Mouse (Mus musculus) urinary bladder, postnatal 25 days (tissue): ENCODE data around the gene Sctr.

ENCODE experiments used
- DNase-seq: peaks from one replicate; pipeline ENCODE4 v3.0.0; 2022; ENCODE audit warnings: low spot score

The Sctr gene

DNA sequence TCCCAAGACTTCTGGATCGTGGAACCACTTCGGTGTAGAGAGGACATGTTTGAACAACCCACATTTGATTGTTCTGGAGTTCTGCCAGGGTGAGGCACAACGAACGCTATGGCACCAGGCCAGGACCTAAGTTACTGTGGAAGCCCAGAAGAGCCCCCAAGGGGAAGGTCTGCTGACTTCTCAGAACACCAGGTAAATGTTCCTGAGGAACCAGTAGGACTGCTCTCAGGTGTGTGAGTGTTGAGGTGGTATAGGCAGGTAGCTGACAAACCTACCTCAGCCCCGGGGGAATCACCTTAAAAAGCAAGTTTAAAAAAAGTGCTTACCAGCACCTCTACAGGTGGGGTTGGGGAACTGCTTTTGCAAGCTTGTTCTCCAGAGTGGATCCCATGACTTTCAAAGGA lies 98.9 kb downstream of the Sctr start:
- DNase-seq: peak; percentile 43

DNA sequence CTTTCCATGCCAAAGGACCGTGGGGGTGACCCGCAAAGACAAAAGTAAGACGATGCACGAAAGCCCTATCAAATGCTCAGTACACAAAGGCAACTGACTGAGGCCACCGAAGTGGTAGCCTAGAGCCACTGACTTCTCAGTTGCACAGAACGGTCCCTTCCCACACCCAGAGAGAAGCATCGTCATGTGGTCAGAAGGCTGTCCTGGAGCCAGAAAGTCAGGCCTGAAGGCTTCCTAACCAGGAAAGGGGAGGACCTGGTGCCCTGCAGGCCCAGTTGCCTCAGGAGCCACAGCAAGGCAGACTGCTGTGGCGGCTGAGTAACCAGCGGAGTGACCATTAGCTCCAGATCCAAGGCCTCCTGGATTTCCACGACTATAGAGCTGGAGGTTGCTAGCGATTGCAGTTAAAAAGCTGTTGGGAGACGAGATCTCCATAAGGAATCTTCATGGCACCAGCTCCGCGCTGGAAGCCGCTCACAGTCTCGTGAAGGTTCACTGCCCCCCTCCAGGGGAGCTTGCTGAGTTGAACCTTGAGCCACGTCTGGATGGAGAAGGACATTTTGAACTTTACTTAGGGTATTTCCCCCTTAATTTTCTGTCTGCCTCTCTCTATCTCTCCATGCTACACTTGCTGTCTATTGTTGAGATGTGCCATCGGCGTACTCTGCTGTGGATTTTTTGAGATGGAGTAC lies 103.2 kb downstream of the Sctr start:
- no peak for DNase-seq

DNA sequence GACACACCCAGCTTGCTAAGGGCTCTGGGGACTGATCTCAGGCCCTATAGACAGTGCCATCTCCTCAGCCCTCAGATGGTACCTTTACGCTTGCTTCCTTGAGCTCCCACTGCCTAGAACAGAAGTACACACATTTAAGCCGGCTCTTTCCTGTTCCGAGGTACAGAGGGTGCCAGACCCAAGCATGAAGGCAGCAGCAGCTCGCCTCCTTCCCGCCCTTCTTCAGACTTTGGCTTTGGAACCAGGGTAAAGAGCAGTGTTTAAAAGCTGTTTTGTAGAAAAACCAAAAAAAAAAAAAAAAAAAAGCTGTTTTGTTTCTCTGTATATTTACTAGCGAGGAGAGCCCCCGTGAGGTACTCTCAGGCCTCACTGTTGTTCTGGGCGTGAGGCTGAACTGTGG lies 105.1 kb downstream of the Sctr start:
- DNase-seq: no peak

DNA sequence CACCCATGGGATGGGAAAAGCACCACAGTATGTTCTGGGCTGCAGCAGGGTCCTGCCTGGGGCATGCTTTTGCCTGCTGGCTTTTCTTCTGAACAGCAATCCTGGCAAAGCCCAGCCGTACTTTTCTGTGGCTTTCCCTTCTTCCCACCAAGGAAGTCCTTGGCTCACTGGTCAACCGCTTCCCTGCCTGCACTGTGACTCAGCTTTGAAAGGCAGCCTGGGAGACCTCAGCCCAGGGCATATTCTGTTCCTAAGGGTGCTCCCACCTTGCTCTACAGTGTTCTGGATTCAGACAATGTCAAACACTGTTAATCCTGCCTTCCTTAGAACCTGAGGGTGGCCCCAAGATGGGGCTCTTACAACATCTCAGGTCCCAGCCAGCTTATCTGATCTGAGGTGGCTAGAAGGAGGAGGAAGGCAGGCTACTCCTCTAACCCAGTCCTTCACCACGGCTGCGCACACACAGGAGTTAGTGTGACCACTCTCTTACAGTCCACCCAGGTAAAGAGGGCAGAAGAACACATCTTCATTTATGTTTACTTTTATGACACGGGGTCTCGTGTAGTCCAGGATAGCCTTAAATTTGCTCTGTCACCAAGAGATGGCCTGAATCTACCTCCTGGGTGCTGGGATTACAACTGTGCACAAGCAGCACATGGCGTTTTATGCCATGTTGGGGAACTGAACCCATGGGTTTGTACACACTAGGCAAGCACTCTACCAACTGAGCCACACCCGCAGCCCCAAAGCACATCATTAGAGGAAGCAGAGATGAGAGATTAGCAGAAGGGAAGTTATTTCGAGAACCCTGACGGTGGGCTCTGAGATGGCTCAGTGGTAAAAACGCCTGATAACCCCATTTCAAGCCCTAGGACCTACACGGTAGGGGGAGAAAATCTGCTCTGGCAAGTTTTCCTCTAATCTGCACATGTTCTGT lies 105.8 kb downstream of the Sctr start:
- DNase-seq: no peak
